Mouse (Mus musculus) myocyte (in vitro differentiated cells): ENCODE data around the gene Rnf222. TPM values are rescaled to one million over a fixed set of nuclear protein-coding genes. Genes with fewer than 3 reads are reported as not detected.

ENCODE experiments used
- H3K27me3 ChIP-seq: one replicate; pipeline ENCODE4 v1.6.1; 2011; ENCODE audit not compliant: control insufficient read depth, insufficient read depth, insufficient read length
- H3K36me3 ChIP-seq: one replicate; pipeline ENCODE4 v1.6.1; 2011; ENCODE audit not compliant: control insufficient read depth, insufficient read depth
- H3K4me2 ChIP-seq: one replicate; pipeline ENCODE4 v1.6.1; 2011; ENCODE audit warnings: low read depth, control low read depth
- H3K4me3 ChIP-seq: one replicate; pipeline ENCODE4 v1.5.1; 2011; ENCODE audit warnings: mild to moderate bottlenecking, control low read depth, moderate library complexity
- H3K79me2 ChIP-seq: one replicate; pipeline ENCODE4 v1.6.1; 2011; ENCODE audit not compliant: control insufficient read depth, insufficient read depth
- H3ac ChIP-seq: one replicate; pipeline ENCODE4 v1.6.1; 2011; ENCODE audit not compliant: control insufficient read depth, insufficient read length
- CEBPB ChIP-seq: IDR thresholded peaks from 2 replicates; pipeline ENCODE4 v1.6.1; 2011; ENCODE audit warnings: mild to moderate bottlenecking, moderate library complexity; ENCODE audit not compliant: poor library complexity, insufficient read depth, severe bottlenecking
- E2F4 ChIP-seq: IDR thresholded peaks from one replicate; pipeline ENCODE4 v1.6.1; 2011; ENCODE audit warnings: mild to moderate bottlenecking, control low read depth, moderate library complexity; ENCODE audit not compliant: insufficient read depth
- MAX ChIP-seq: IDR thresholded peaks from one replicate; pipeline ENCODE4 v1.6.1; 2011; ENCODE audit warnings: low read depth, mild to moderate bottlenecking, control low read depth
- MYOD1 ChIP-seq, 3 experiments: IDR thresholded peaks; one replicate each; pipeline ENCODE4 v1.6.1; 2011; ENCODE audit warnings: control low read depth in 2 of 3, low read depth in 2 of 3, mild to moderate bottlenecking in 2 of 3, moderate library complexity in 1 of 3; ENCODE audit not compliant: insufficient read length in 2 of 3, control insufficient read depth in 1 of 3
- MYOG ChIP-seq, 3 experiments: IDR thresholded peaks; one replicate each; pipeline ENCODE4 v1.6.1; 2011; ENCODE audit warnings: control low read depth in 2 of 3, low read depth in 2 of 3, mild to moderate bottlenecking in 2 of 3; ENCODE audit not compliant: insufficient read length in 2 of 3, control insufficient read depth in 1 of 3, insufficient read depth in 1 of 3
- POLR2A ChIP-seq: IDR thresholded peaks from one replicate; pipeline ENCODE4 v1.6.1; 2011; ENCODE audit warnings: low read depth, mild to moderate bottlenecking, control low read depth, moderate library complexity; ENCODE audit not compliant: insufficient read length
- POLR2AphosphoS2 ChIP-seq: IDR thresholded peaks from one replicate; pipeline ENCODE4 v1.6.1; 2011; ENCODE audit warnings: low read depth, control low read depth; ENCODE audit not compliant: insufficient read length
- REST ChIP-seq: IDR thresholded peaks from one replicate; pipeline ENCODE4 v1.6.1; 2011; ENCODE audit warnings: mild to moderate bottlenecking, control low read depth, moderate library complexity; ENCODE audit not compliant: insufficient read depth, insufficient read length
- SRF ChIP-seq: IDR thresholded peaks from one replicate; pipeline ENCODE4 v1.6.1; 2011; ENCODE audit warnings: low read depth; ENCODE audit not compliant: control insufficient read depth, insufficient read length
- TCF12 ChIP-seq: IDR thresholded peaks from one replicate; pipeline ENCODE4 v1.6.1; 2011; ENCODE audit warnings: mild to moderate bottlenecking, control low read depth; ENCODE audit not compliant: poor library complexity, insufficient read depth, severe bottlenecking
- TCF3 ChIP-seq: IDR thresholded peaks from one replicate; pipeline ENCODE4 v1.6.1; 2011; ENCODE audit warnings: low read depth, control low read depth; ENCODE audit not compliant: insufficient read length
- USF1 ChIP-seq: IDR thresholded peaks from one replicate; pipeline ENCODE4 v1.6.1; 2011; ENCODE audit warnings: low read depth, mild to moderate bottlenecking, control low read depth, moderate library complexity
- polyA plus RNA-seq: library from polyadenylated mRNA; unstranded; fragments of >200 nt; fragmentation: generic; extraction: Trizol; gene quantifications from one replicate; pipeline ENCODE4 v1.2.1, GENCODE M21; 2012; ENCODE audit warnings: missing spikeins

The Rnf222 gene
- polyA plus RNA-seq, 1 experiment, result not detected

- peak overlapping the region; percentile 37 for H3ac ChIP-seq
- peaks cover 14% of the 10 kb centered on the region for H3K79me2 ChIP-seq
- TF ChIP-seq MAX (no peak), POLR2A (no peak), USF1 (no peak), E2F4 (no peak), TCF3 (no peak), POLR2AphosphoS2 (no peak), MYOD1 (IDR thresholded peaks at IDR 0.05; ENCODE audit: control insufficient read depth in 1 of 3, insufficient read length in 2 of 3, low read depth in 2 of 3) (no peak), REST (no peak), CEBPB (no peak), MYOG (IDR thresholded peaks at IDR 0.05; ENCODE audit: control insufficient read depth in 1 of 3, insufficient read depth in 1 of 3, insufficient read length in 2 of 3, low read depth in 2 of 3) (no peak), SRF (no peak), TCF12 (no peak)
- H3K27me3 ChIP-seq, result peaks cover 5% of the 10 kb centered on the region
- peak overlapping the region; percentile 78 for H3K4me2 ChIP-seq
- peak overlapping the region; percentile 85 for H3K4me3 ChIP-seq
- H3K36me3 ChIP-seq, result peaks cover 10% of the 10 kb centered on the region
Measured at GRCm38 (mm10) chr11:68902047-68902364, 13.7 kb downstream of the Rnf222 start.

- TF ChIP-seq E2F4 (no peak), MYOD1 (IDR thresholded peaks at IDR 0.05; ENCODE audit: control insufficient read depth in 1 of 3, insufficient read length in 2 of 3, low read depth in 2 of 3) (no peak), TCF12 (no peak), POLR2AphosphoS2 (no peak), MAX (no peak), MYOG (IDR thresholded peaks at IDR 0.05; ENCODE audit: control insufficient read depth in 1 of 3, insufficient read depth in 1 of 3, insufficient read length in 2 of 3, low read depth in 2 of 3) (no peak), USF1 (no peak), CEBPB (no peak), REST (no peak), POLR2A (no peak), TCF3 (no peak), SRF (no peak)
- Histone ChIP-seq H3K36me3 (peaks cover 10% of the 10 kb centered on the region), H3K27me3 (peaks cover 5% of the 10 kb centered on the region)
Measured at GRCm38 (mm10) chr11:68902367-68902766, 14.0 kb downstream of the Rnf222 start.

GRCm38 (mm10) chr11:68902823-68903222 is 14.5 kb downstream of the Rnf222 start:
- peaks cover 14% of the 10 kb centered on the region for H3K79me2 ChIP-seq
- H3K36me3 ChIP-seq, result peaks cover 10% of the 10 kb centered on the region
- no peak for TF ChIP-seq TCF12
- TF ChIP-seq REST, result no peak
- no peak for TF ChIP-seq MAX
- TF ChIP-seq MYOG (IDR thresholded peaks at IDR 0.05; ENCODE audit: control insufficient read depth in 1 of 3, insufficient read depth in 1 of 3, insufficient read length in 2 of 3, low read depth in 2 of 3), result no peak
- TF ChIP-seq E2F4, result no peak
- TF ChIP-seq USF1, result no peak
- no peak for TF ChIP-seq SRF
- TF ChIP-seq CEBPB, result no peak
- TF ChIP-seq POLR2AphosphoS2, result no peak
- TF ChIP-seq MYOD1 (IDR thresholded peaks at IDR 0.05; ENCODE audit: control insufficient read depth in 1 of 3, insufficient read length in 2 of 3, low read depth in 2 of 3), result no peak
- TF ChIP-seq TCF3, result no peak
- TF ChIP-seq POLR2A, result no peak
- H3ac ChIP-seq, result no peak overlapping the region
- H3K4me2 ChIP-seq, result peak overlapping the region; percentile 78
- H3K4me3 ChIP-seq, result peak overlapping the region; percentile 85
- peaks cover 5% of the 10 kb centered on the region for H3K27me3 ChIP-seq

More at GRCm38 (mm10) chr11:68902367-68902766, 14.0 kb downstream of the Rnf222 start:
- Histone ChIP-seq H3K79me2 (peaks cover 14% of the 10 kb centered on the region), H3ac (peak overlapping the region; percentile 37), H3K4me3 (peak overlapping the region; percentile 85), H3K4me2 (peak overlapping the region; percentile 78)

- TF ChIP-seq SRF (no peak), CEBPB (no peak), USF1 (no peak), E2F4 (no peak), POLR2A (no peak), MYOD1 (IDR thresholded peaks at IDR 0.05; ENCODE audit: control insufficient read depth in 1 of 3, insufficient read length in 2 of 3, low read depth in 2 of 3) (no peak), TCF3 (no peak), POLR2AphosphoS2 (no peak), TCF12 (no peak)
Measured at GRCm38 (mm10) chr11:68903775-68904174, 15.4 kb downstream of the Rnf222 start.

More at GRCm38 (mm10) chr11:68903775-68904174, 15.4 kb downstream of the Rnf222 start:
- Histone ChIP-seq H3ac (no peak overlapping the region), H3K4me2 (no peak overlapping the region), H3K79me2 (peaks cover 14% of the 10 kb centered on the region), H3K36me3 (peaks cover 10% of the 10 kb centered on the region), H3K27me3 (peaks cover 5% of the 10 kb centered on the region), H3K4me3 (no peak overlapping the region)
